ENCODE assay signal across 13 mouse cellular contexts in the genomic region with DNA sequence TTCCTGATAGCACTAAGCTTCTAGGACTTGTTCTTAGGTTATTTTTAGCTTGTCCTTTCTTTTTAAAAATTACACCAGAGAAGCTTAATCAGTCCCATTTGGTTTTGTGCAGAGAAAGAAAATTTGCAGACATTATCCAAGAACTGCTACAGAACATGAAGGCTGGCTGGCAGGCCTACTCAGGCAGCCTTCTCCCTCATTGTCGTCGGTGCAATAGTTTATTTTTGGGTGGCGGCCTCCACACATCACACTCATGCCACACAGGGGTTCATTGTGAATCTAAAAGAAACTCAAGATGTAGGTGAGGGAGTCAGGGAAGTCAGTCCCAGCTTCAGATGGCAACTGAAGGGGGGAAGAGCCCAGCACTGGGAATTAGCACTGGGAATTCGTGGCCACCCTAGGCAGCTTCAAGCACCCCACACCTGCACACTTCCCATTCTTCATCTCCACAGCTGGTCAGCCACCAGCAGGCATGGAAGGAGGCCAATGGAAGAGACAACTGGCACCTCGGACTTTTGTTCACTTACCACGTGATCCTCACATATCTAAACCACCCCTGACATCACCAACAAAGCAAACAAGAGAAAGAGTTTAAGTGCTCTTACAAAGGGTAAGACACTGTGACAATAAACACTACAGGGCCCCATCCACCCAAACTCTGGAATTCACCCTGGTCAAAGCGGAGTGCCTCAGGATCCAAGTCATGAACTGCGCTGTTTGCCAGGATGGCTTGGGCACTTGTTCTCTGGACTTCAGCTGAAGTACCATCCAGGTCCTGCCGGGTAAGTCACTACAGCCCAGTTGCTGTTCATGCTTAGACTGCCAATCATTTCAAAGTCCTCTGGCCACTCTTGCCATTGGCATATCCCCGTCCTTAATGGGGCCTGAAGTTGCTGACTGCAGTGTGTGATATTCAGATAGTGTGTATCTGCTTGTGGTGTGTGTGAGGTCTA. TPM values are rescaled to one million over a fixed set of nuclear protein-coding genes. Genes with fewer than 3 reads are reported as not detected.
DNase-seq lines count a peak whose midpoint lies in the region; ATAC-seq lines count a peak whose summit lies in the region.
"Had no signal": no experiment of that assay in that cellular context is flagged by ENCODE, and none has a peak within 500 bp of the region (broad histone marks: within the 10 kb centered on the region; RNA-seq: fewer than 3 reads in every experiment).

No protein-coding gene starts in this region.

- H3K27me3 ChIP-seq in kidney, embryonic 15.5 days, result no peaks in the 10 kb centered on the region
- H3K27me3 ChIP-seq in lung, embryonic 15.5 days, result no peaks in the 10 kb centered on the region
- H3K27me3 ChIP-seq: hindbrain, embryonic 13.5 days; limb, embryonic 13.5 days; neural tube, embryonic 13.5 days; stomach, embryonic 15.5 days had no signal

- no peak overlapping the region for H3K4me2 ChIP-seq in kidney, embryonic 15.5 days
- no peak overlapping the region for H3K4me2 ChIP-seq in lung, embryonic 15.5 days
- H3K4me2 ChIP-seq: hindbrain, embryonic 13.5 days; limb, embryonic 13.5 days; neural tube, embryonic 13.5 days; stomach, embryonic 15.5 days had no signal

- no peaks in the 10 kb centered on the region for H3K36me3 ChIP-seq in kidney, embryonic 15.5 days
- no peaks in the 10 kb centered on the region for H3K36me3 ChIP-seq in lung, embryonic 15.5 days
- H3K36me3 ChIP-seq: hindbrain, embryonic 13.5 days; limb, embryonic 13.5 days; neural tube, embryonic 13.5 days; stomach, embryonic 15.5 days had no signal

- no peak overlapping the region for H3K27ac ChIP-seq in kidney, embryonic 15.5 days
- no peak overlapping the region for H3K27ac ChIP-seq in lung, embryonic 15.5 days
- H3K27ac ChIP-seq: hindbrain, embryonic 13.5 days; limb, embryonic 13.5 days; neural tube, embryonic 13.5 days; stomach, embryonic 15.5 days had no signal

- no peak overlapping the region for H3K9ac ChIP-seq in kidney, embryonic 15.5 days
- H3K9ac ChIP-seq in lung, embryonic 15.5 days, result no peak overlapping the region
- H3K9ac ChIP-seq: hindbrain, embryonic 13.5 days; limb, embryonic 13.5 days; neural tube, embryonic 13.5 days; stomach, embryonic 15.5 days had no signal

- no peak overlapping the region for H3K4me3 ChIP-seq in kidney, embryonic 15.5 days (replicated peaks)
- no peak overlapping the region for H3K4me3 ChIP-seq in lung, embryonic 15.5 days
- H3K4me3 ChIP-seq: hindbrain, embryonic 13.5 days; limb, embryonic 13.5 days; neural tube, embryonic 13.5 days; stomach, embryonic 15.5 days had no signal

- H3K9me3 ChIP-seq in kidney, embryonic 15.5 days (replicated peaks), result no peaks in the 10 kb centered on the region
- H3K9me3 ChIP-seq in lung, embryonic 15.5 days, result no peaks in the 10 kb centered on the region
- H3K9me3 ChIP-seq: hindbrain, embryonic 13.5 days; limb, embryonic 13.5 days; neural tube, embryonic 13.5 days; stomach, embryonic 15.5 days had no signal

- DNase-seq in kidney, adult 18-20 months, result peak; percentile 42
- peak; percentile 22 to 41 for DNase-seq in right cerebral cortex, postnatal 36 days (ENCODE audit: low spot score in 2 of 2)
- no peak for DNase-seq in right cerebral cortex, postnatal 4 days
- no peak for DNase-seq in adrenal gland, postnatal 4 days (ENCODE audit: low spot score in 2 of 2)
- DNase-seq in gastrocnemius, postnatal 25 days, result no peak
- DNase-seq: heart, adult 11 months; midbrain, embryonic 14.5 days had no signal

- H3K4me1 ChIP-seq in kidney, embryonic 15.5 days, result peaks cover 14% of the 10 kb centered on the region
- H3K4me1 ChIP-seq in lung, embryonic 15.5 days, result peaks cover 9% of the 10 kb centered on the region; the same call in 1 of the 2 replicates
- H3K4me1 ChIP-seq: hindbrain, embryonic 13.5 days; limb, embryonic 13.5 days; neural tube, embryonic 13.5 days; stomach, embryonic 15.5 days had no signal

- no peak; the same call in 1 of the 2 replicates for ATAC-seq in kidney, embryonic 15.5 days (replicated peaks; ENCODE audit: low FRiP score)
- peak; percentile 57; the same call in 1 of the 2 replicates for ATAC-seq in lung, embryonic 15.5 days (ENCODE audit: borderline replicate concordance, extremely low read depth, low FRiP score, low TSS enrichment)

- 76% methylated on average over 10 of the region's 10 CpGs for WGBS in kidney, embryonic 15.5 days
- 43% methylated on average over 10 of the region's 10 CpGs for WGBS in lung, embryonic 15.5 days

RNA-seq across cellular contexts. Expression of gene Lrrc8d, which starts 9.0 kb away (rescaled TPM):
- polyA plus RNA-seq in kidney, embryonic 15.5 days (2015; fragmentation: Nextera tagmentation; extraction: Ambion mirVana), result 30.0 and 32.2 TPM in 2 replicates
- polyA plus RNA-seq in lung, embryonic 15.5 days (2015; fragmentation: Nextera tagmentation; extraction: Ambion mirVana), result 21.0 and 21.2 TPM in 2 replicates
- total RNA-seq in adrenal gland, postnatal 4 days (2021), result 10 to 100 TPM; 83.9 to 89.6 TPM
- 1 to 10 TPM; 4.5 to 4.7 TPM for total RNA-seq in gastrocnemius, postnatal 25 days (2021)

Comparison
In these comparisons a context has a peak if more than half of its experiments do, and no peak if none do; other contexts are left out.
1. DNase-seq: peak in kidney, adult 18-20 months (single experiment) and right cerebral cortex, postnatal 36 days (2 of 2); none in right cerebral cortex, postnatal 4 days (single experiment), adrenal gland, postnatal 4 days (0 of 2) and gastrocnemius, postnatal 25 days (single experiment).
2. RNA of gene Lrrc8d, which starts 9.0 kb away (total RNA-seq): 83.9 to 89.6 TPM in adrenal gland, postnatal 4 days; 4.5 to 4.7 TPM in gastrocnemius, postnatal 25 days; every median in the first group is over 10 times any median in the second.